Mouse (Mus musculus) embryonic facial prominence, embryonic 14.5 days (tissue): ENCODE data around the gene Hist2h2bb. TPM values are rescaled to one million over a fixed set of nuclear protein-coding genes. Genes with fewer than 3 reads are reported as not detected.
"Not testable (repeated sequence)": the region's sequence is repeated elsewhere in the genome, so short reads cannot be mapped to it uniquely, and the experiment has no call there.

Source experiments
- ATAC-seq: fragments of 200-750 bp; cut with Nextera tagmentation; 2 replicates; pipeline ENCODE4 v1.8.0; 2017; ENCODE audit warnings: low read depth, moderate number of reproducible peaks, moderate TSS enrichment
- DNase-seq: peaks from one replicate; pipeline ENCODE4 v3.0.0-alpha.2; 2015; ENCODE audit warnings: low spot score
- H3K27ac ChIP-seq: fragments of 300-500 bp; sonication (generic); replicated peaks from 2 replicates; pipeline ENCODE4 v1.5.1; 2014; ENCODE audit warnings: low read depth, mild to moderate bottlenecking, low read length, moderate library complexity
- H3K27me3 ChIP-seq: fragments of 300-500 bp; sonication (generic); replicated peaks from 2 replicates; pipeline ENCODE4 v1.6.1; 2014; ENCODE audit warnings: low read length; ENCODE audit not compliant: control insufficient read depth, insufficient read depth
- H3K36me3 ChIP-seq: fragments of 300-500 bp; sonication (generic); 2 replicates; pipeline ENCODE4 v1.6.1; 2014; ENCODE audit warnings: low read length, mixed read lengths; ENCODE audit not compliant: control insufficient read depth, insufficient read depth
- H3K4me1 ChIP-seq: fragments of 300-500 bp; sonication (generic); 2 replicates; pipeline ENCODE4 v1.6.1; 2014; ENCODE audit warnings: antibody characterized with exemption, low read length; ENCODE audit not compliant: control insufficient read depth, insufficient read depth
- H3K4me2 ChIP-seq: fragments of 300-500 bp; sonication (generic); 2 replicates; pipeline ENCODE4 v1.6.1; 2014; ENCODE audit warnings: low read depth, mild to moderate bottlenecking, low read length, moderate library complexity, mixed read lengths
- H3K4me3 ChIP-seq: fragments of 300-500 bp; sonication (generic); 2 replicates; pipeline ENCODE4 v1.5.1; 2014; ENCODE audit warnings: low read depth, mild to moderate bottlenecking, low read length
- H3K9ac ChIP-seq: fragments of 300-500 bp; sonication (generic); 2 replicates; pipeline ENCODE4 v1.6.1; 2014; ENCODE audit warnings: low read depth, mild to moderate bottlenecking, low read length, moderate library complexity, mixed read lengths
- H3K9me3 ChIP-seq: fragments of 300-500 bp; sonication (generic); 2 replicates; pipeline ENCODE4 v1.6.1; 2016; ENCODE audit warnings: low read length; ENCODE audit not compliant: control insufficient read depth
- WGBS: fragments of 180-500 bp; shearing (Covaris S2); extraction: QIAGEN DNeasy Blood & Tissue Kit; methylation state at CpG from one replicate; pipeline ENCODE4 v1.1.7; 2014; 5-methylcytosine and 5-hydroxymethylcytosine counted together
- polyA plus RNA-seq: library from polyadenylated mRNA; unstranded; fragments of >200 nt; fragmentation: Nextera tagmentation; extraction: Ambion mirVana; gene quantifications from 2 replicates; pipeline ENCODE4 v1.2.1, GENCODE M21; 2014

Hist2h2bb gene
- polyA plus RNA-seq, 1 experiment from 2014 or later = 12.7 TPM

- peaks cover 18% of the 10 kb centered on the region for H3K4me1 ChIP-seq
- not testable (repeated sequence) for H3K36me3 ChIP-seq, H3K27me3 ChIP-seq, H3K9me3 ChIP-seq, DNase-seq
- H3K9ac ChIP-seq = peak within 1 kb of the TSS; percentile 71
- peak within 1 kb of the TSS; percentile 40 for H3K4me3 ChIP-seq
- peak within 1 kb of the TSS; percentile 74 for H3K27ac ChIP-seq
- peak; percentile 91 for ATAC-seq
- WGBS = no CpG with 5 or more reads among the region's 47 CpGs
- H3K4me2 ChIP-seq = peak within 1 kb of the TSS; percentile 57
These were observed 23.1 kb upstream of the Hist2h2bb start, which contains the start of gene Hist2h3c1 for GRCm38 (mm10) chr3:96246427-96246856. Hist2h3c1 (plus strand) TSS chr3:96246685.

DNA sequence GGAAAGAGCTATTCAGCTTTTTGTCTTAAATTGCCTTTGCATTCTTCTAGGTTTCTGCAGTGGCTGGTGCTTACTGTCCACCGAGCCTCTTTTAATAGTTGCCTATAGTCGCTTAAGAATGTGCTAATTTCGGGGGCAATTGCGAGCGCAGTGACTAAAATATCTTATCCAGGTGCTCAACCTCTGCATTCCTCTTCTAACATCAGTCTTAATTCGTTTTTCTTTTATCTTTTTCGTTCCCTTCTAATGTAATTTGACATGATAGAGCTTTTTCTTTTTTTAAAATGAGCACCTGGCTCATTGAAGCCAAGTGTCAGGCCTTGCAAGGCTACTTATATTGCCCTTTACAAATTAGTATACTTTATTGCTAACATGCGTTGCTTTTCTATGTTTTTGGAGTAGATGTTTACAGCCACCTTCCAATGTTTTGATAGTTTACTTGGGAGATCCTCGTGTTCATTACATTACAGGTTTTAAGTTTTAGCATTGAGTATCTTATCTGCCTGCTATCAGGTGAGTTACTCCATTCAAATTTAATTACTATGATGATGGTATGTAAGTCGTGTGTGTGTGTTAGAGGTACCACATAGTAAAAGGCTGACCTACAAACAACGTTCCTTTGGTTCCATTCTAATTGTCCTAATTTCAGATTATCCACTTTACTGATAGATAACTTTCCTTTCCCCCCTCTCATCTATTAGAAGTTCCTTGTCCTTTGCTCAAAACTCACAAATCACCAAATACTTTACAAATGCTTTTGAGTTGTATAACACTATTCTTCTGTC, 22.0 kb upstream of the Hist2h2bb start:
- H3K9me3 ChIP-seq = no peaks in the 10 kb centered on the region
- DNase-seq = no peak
- H3K9ac ChIP-seq = peak overlapping the region; percentile 71
- WGBS = 2% methylated on average over 11 of the region's 11 CpGs
- H3K4me2 ChIP-seq = peak overlapping the region; percentile 57
- H3K36me3 ChIP-seq = no peaks in the 10 kb centered on the region
- no peaks in the 10 kb centered on the region for H3K27me3 ChIP-seq
- H3K4me1 ChIP-seq = peaks cover 18% of the 10 kb centered on the region
- ATAC-seq = no peak
- peak overlapping the region; percentile 63 for H3K27ac ChIP-seq
- peak overlapping the region; percentile 40 for H3K4me3 ChIP-seq

DNA sequence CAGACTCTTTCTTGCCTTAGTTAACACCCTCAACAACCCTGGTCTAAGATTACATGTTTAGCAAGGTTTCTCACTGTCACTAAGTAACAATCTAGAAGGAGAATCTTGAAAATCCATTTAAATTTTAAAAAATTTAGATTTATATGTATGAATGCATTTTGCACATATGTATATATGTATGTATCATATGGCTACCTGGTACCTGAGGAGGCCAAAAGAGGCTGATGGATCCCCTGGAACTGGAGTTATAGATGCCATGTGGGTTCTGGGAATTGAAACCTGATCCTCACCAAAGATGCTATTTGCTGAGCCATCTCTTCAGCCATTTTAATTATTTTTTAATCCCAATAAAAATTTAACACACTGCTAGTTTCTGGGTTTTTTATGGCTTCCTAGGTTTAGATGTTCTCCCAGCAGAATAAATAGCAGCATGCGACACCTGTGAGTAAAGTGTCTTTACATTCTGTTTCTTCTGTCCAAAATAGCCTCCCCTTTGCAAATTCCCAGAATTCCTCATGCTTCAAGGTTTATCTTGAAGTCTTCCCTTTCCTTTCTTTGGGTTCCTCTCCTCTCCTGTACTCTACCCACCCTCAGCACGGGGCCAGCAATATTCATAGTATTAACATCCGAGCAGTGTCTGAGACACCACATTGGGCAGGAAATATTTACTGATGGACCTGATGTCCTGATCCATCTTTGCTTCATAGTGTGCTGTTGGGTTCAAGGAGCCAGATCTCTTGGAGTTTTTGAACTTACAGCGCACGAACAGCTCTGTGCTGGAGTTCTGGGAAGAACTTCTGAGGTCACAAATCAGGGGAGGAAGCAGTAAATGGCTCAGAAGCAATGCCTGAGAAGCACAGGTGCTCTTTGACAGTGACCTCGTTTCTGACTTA, 21.2 kb upstream of the Hist2h2bb start:
- Histone ChIP-seq H3K4me3 (peak overlapping the region; percentile 40), H3K27ac (no peak overlapping the region), H3K9ac (peak overlapping the region; percentile 71), H3K36me3 (no peaks in the 10 kb centered on the region), H3K27me3 (no peaks in the 10 kb centered on the region), H3K9me3 (no peaks in the 10 kb centered on the region), H3K4me2 (peak overlapping the region; percentile 57), H3K4me1 (peaks cover 18% of the 10 kb centered on the region)
- WGBS = 47% methylated on average over 6 of the region's 6 CpGs
- ATAC-seq (no peak), DNase-seq (no peak)

DNA sequence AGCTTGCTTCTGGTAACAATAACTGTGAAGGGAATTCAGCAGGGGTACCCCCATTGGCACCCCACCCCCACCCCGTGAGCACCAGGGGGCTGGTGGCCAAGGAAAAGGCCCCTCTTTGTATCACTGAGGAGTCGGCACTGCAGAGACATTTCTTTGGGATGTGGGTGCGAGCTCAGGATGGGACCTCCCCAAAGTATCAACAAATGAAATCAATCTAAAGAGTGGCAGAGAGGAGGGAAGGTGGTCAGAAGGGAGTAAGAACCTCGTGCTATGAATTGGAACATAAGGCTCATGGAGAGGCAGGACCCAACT, 20.6 kb upstream of the Hist2h2bb start:
- WGBS = 52% methylated on average over 4 of the region's 4 CpGs
- no peak for ATAC-seq
- no peaks in the 10 kb centered on the region for H3K27me3 ChIP-seq
- H3K4me3 ChIP-seq = no peak overlapping the region
- no peaks in the 10 kb centered on the region for H3K36me3 ChIP-seq
- H3K4me2 ChIP-seq = peak overlapping the region; percentile 57; the same call in 1 of the 2 replicates
- peaks cover 14% of the 10 kb centered on the region for H3K4me1 ChIP-seq
- no peak overlapping the region for H3K9ac ChIP-seq
- DNase-seq = no peak
- H3K9me3 ChIP-seq = no peaks in the 10 kb centered on the region
- no peak overlapping the region for H3K27ac ChIP-seq

GRCm38 (mm10) chr3:96250890-96251289, 18.7 kb upstream of the Hist2h2bb start:
- ATAC-seq (no peak), DNase-seq (peak; percentile 32)
- Histone ChIP-seq H3K9me3 (no peaks in the 10 kb centered on the region), H3K27me3 (no peaks in the 10 kb centered on the region), H3K27ac (no peak overlapping the region), H3K4me3 (no peak overlapping the region), H3K36me3 (no peaks in the 10 kb centered on the region), H3K9ac (no peak overlapping the region), H3K4me2 (no peak overlapping the region), H3K4me1 (peaks cover 6% of the 10 kb centered on the region; the same call in 1 of the 2 replicates)
- WGBS = 55% methylated on average over 3 of the region's 3 CpGs

GRCm38 (mm10) chr3:96251787-96252186, 17.8 kb upstream of the Hist2h2bb start:
- WGBS = 79% methylated on average over 3 of the region's 3 CpGs
- DNase-seq (no peak), ATAC-seq (no peak)
- Histone ChIP-seq H3K9ac (no peak overlapping the region), H3K9me3 (no peaks in the 10 kb centered on the region), H3K36me3 (no peaks in the 10 kb centered on the region), H3K4me3 (no peak overlapping the region), H3K27me3 (no peaks in the 10 kb centered on the region), H3K27ac (no peak overlapping the region), H3K4me1 (peaks cover 6% of the 10 kb centered on the region; the same call in 1 of the 2 replicates), H3K4me2 (no peak overlapping the region)

DNA sequence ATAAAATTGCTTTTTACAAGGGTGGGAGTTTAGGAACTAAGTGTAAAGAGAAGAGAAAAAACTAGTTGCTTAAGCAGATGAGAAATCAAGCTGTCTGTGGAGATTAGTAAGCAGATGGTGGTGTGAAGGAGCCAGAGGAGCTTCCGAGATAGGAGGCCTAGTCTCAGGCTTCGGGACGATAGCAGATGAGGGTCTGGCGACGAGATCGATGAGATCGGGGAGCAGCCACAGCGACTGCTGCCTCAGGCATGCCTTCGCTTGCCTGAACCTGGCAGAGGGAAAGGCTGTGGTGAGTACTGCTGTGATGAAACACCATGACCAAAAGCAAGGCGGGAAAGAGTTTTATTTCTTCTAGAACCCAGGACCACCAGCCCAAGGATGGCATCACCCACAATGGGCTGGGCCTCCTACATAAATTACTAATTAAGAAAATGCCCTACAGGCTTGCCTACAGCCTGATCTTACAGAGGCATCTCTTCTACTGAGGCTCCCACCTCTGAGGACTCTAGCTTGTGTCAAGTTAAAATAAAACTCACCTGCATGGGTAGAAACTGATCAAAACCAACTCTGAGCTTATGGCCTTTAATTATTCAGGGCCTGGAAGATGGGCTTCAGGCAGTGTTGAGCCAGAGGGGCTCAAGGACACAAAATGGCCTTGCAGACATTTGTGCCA, 14.7 kb upstream of the Hist2h2bb start:
- 37% methylated on average over 10 of the region's 10 CpGs for WGBS
- ATAC-seq (peak; percentile 70; the same call in 1 of the 2 replicates), DNase-seq (peak; percentile 75)
- Histone ChIP-seq H3K9ac (no peak overlapping the region), H3K9me3 (no peaks in the 10 kb centered on the region), H3K36me3 (no peaks in the 10 kb centered on the region), H3K27ac (no peak overlapping the region), H3K4me2 (no peak overlapping the region), H3K27me3 (no peaks in the 10 kb centered on the region), H3K4me1 (0 out of 2 replicates have a peak, but pooled peaks cover 3% of the 10 kb centered on the region), H3K4me3 (no peak overlapping the region)

GRCm38 (mm10) chr3:96255926-96256593, 13.5 kb upstream of the Hist2h2bb start:
- ATAC-seq (no peak), DNase-seq (no peak)
- H3K4me2 ChIP-seq = no peak overlapping the region
- 67% methylated on average over 5 of the region's 5 CpGs for WGBS
- H3K9ac ChIP-seq = no peak overlapping the region
- no peak overlapping the region for H3K27ac ChIP-seq
- H3K4me3 ChIP-seq = no peak overlapping the region
- no peaks in the 10 kb centered on the region for H3K36me3 ChIP-seq
- H3K27me3 ChIP-seq = no peaks in the 10 kb centered on the region
- H3K4me1 ChIP-seq = no peaks in the 10 kb centered on the region
- H3K9me3 ChIP-seq = no peaks in the 10 kb centered on the region
